Mouse (Mus musculus) kidney, postnatal 0 days (tissue): Measurements from ENCODE around the gene Mstn. TPM values are rescaled to one million over a fixed set of nuclear protein-coding genes. Genes with fewer than 3 reads are reported as not detected.

Source experiments
- ATAC-seq: fragments of 200-750 bp; cut with Nextera tagmentation; replicated peaks from 2 replicates; pipeline ENCODE4 v1.8.0; 2017; ENCODE audit warnings: low read depth, moderate number of reproducible peaks, moderate TSS enrichment, moderate library complexity; ENCODE audit not compliant: low FRiP score
- DNase-seq: peaks from one replicate; pipeline ENCODE4 v3.0.0-alpha.2; 2016; ENCODE audit warnings: low spot score
- H3K27ac ChIP-seq: fragments of 300-500 bp; sonication (generic); 2 replicates; pipeline ENCODE4 v1.5.1; 2014; ENCODE audit warnings: mild to moderate bottlenecking
- H3K27me3 ChIP-seq: fragments of 300-500 bp; sonication (generic); 2 replicates; pipeline ENCODE4 v1.6.1; 2014; ENCODE audit warnings: low read length, mixed read lengths; ENCODE audit not compliant: insufficient read depth
- H3K36me3 ChIP-seq: fragments of 300-500 bp; sonication (generic); 2 replicates; pipeline ENCODE4 v1.6.1; 2014; ENCODE audit warnings: low read length, mixed read lengths; ENCODE audit not compliant: insufficient read depth
- H3K4me1 ChIP-seq: fragments of 300-500 bp; sonication (generic); replicated peaks from 2 replicates; pipeline ENCODE4 v1.6.1; 2014; ENCODE audit warnings: antibody characterized with exemption, low read length, mixed read lengths; ENCODE audit not compliant: insufficient read depth
- H3K4me2 ChIP-seq: fragments of 300-500 bp; sonication (generic); 2 replicates; pipeline ENCODE4 v1.6.1; 2014; ENCODE audit warnings: mild to moderate bottlenecking, low read length, moderate library complexity, mixed read lengths
- H3K4me3 ChIP-seq: fragments of 300-500 bp; sonication (generic); replicated peaks from 2 replicates; pipeline ENCODE4 v1.5.1; 2014; ENCODE audit warnings: low read depth, low read length
- H3K9ac ChIP-seq: fragments of 300-500 bp; sonication (generic); 2 replicates; pipeline ENCODE4 v1.6.1; 2014; ENCODE audit warnings: low read depth, low read length
- H3K9me3 ChIP-seq: fragments of 300-500 bp; sonication (generic); replicated peaks from 2 replicates; pipeline ENCODE4 v1.6.1; 2016; ENCODE audit warnings: low read length, inconsistent platforms, mixed read lengths
- CTCF ChIP-seq: IDR thresholded peaks from 2 replicates; pipeline ENCODE4 v1.5.1; 2016; ENCODE audit warnings: antibody characterized with exemption, low read depth, mild to moderate bottlenecking, moderate library complexity
- WGBS: fragments of 180-500 bp; shearing (Covaris S2); extraction: QIAGEN DNeasy Blood & Tissue Kit; methylation state at CpG from one replicate; pipeline ENCODE4 v1.1.7; 2014; 5-methylcytosine and 5-hydroxymethylcytosine counted together
- polyA plus RNA-seq: library from polyadenylated mRNA; unstranded; fragments of >200 nt; fragmentation: Nextera tagmentation; extraction: Ambion mirVana; gene quantifications from 2 replicates; pipeline ENCODE4 v1.2.1, GENCODE M21; 2015

The Mstn gene
- polyA plus RNA-seq, 1 experiment from 2014 or later, result 0.05 TPM

DNA sequence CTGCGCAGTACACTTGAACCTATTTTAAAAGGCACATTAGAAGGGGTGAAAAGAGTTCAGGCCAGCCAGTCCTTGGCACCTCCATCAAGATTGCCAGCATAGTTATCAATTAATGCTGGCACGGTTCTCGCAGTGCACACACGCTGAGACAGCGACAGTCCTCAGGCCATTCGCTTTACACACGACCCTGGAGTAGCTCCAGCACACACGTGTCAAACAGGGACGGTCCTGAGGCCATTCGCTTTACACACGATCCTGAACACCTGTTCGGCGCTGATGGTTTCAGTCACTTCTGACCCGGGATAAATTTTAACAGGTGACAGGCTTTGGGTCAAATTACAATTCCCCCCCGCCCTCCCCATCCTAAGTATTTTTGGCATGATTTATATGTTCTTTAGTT is 23.8 kb downstream of the Mstn start:
- Histone ChIP-seq H3K27me3 (no peaks in the 10 kb centered on the region), H3K36me3 (no peaks in the 10 kb centered on the region), H3K27ac (no peak overlapping the region), H3K9me3 (no peaks in the 10 kb centered on the region), H3K4me1 (no peaks in the 10 kb centered on the region), H3K4me3 (no peak overlapping the region), H3K9ac (no peak overlapping the region), H3K4me2 (peak overlapping the region; percentile 31; the same call in 1 of the 2 replicates)
- ATAC-seq (no peak; the same call in 1 of the 2 replicates), DNase-seq (no peak)
- 27% methylated on average over 15 of the region's 15 CpGs for WGBS
- no peak for TF ChIP-seq CTCF

DNA sequence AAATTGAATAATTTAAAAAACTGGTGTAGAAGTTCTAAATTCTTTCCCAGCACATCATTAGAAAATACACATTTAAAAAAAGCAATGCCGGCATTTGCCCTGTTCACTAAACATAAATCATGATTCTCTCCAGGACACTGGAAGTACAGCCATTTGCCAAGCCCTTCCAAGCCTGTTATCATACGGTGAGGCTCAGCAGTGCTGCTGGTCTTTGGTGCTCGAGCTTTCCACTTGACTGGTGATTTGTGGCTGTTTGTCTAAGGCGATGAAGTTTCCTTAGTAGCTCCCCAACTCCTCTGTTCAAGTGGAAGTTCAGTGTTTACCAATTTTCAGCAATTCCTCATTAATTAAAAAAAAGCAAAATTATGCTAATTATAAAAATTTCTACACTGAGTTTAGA is 24.6 kb downstream of the Mstn start:
- Histone ChIP-seq H3K4me3 (no peak overlapping the region), H3K9ac (no peak overlapping the region), H3K27ac (no peak overlapping the region), H3K4me2 (no peak overlapping the region), H3K36me3 (no peaks in the 10 kb centered on the region), H3K27me3 (no peaks in the 10 kb centered on the region), H3K4me1 (no peaks in the 10 kb centered on the region), H3K9me3 (no peaks in the 10 kb centered on the region)
- 9% methylated on average over 4 of the region's 4 CpGs for whole genome bisulfite sequencing
- DNase-seq (peak; percentile 58), ATAC-seq (no peak)
- no peak for TF ChIP-seq CTCF

DNA sequence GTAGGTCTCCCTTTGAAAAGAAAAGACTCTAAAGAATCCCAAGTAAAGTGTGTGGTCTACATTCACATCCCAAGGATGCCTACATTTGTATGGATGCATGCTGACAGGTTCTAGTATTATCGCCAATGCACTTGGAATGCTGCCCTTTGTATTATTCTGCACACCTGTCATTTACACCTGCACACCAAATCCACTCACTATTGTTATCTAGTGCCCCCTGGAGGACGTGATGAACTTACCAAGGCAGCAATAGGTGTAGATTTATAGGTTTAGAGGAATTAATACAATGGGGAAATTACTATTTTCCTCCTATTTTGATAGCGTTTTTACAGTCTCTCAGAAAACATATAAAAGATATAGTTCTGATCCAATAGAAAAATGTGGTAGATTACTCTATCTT is 31.7 kb downstream of the Mstn start:
- no peak overlapping the region for H3K4me3 ChIP-seq
- ATAC-seq (no peak), DNase-seq (no peak)
- no peak overlapping the region for H3K4me2 ChIP-seq
- WGBS, result 40% methylated on average over 3 of the region's 3 CpGs
- H3K9ac ChIP-seq, result no peak overlapping the region
- H3K9me3 ChIP-seq, result no peaks in the 10 kb centered on the region
- H3K27me3 ChIP-seq, result no peaks in the 10 kb centered on the region
- TF ChIP-seq CTCF, result peak; percentile 59
- no peak overlapping the region for H3K27ac ChIP-seq
- H3K4me1 ChIP-seq, result no peaks in the 10 kb centered on the region
- no peaks in the 10 kb centered on the region for H3K36me3 ChIP-seq

DNA sequence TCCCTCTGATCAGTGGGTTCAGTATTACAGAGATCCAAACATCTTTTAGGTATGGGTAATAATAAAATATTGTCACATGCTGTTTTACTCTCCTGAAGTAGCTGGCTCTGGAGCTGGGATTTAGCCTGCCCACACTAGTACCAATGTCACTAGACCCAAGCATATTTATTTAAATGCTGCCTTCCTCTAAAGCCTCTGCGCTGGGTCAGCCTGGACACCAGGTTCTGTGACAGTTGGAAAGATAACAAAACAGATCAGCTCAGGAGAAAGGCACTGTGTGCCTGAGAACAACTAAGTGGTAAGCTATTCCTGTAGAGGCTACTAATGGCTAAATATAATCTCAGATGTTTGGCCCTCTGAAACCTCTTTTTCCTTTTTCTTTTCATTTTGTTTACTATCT is 49.1 kb downstream of the Mstn start:
- Histone ChIP-seq H3K4me3 (no peak overlapping the region), H3K27me3 (no peaks in the 10 kb centered on the region), H3K4me1 (no peaks in the 10 kb centered on the region), H3K36me3 (no peaks in the 10 kb centered on the region), H3K27ac (no peak overlapping the region), H3K4me2 (no peak overlapping the region), H3K9ac (no peak overlapping the region), H3K9me3 (no peaks in the 10 kb centered on the region)
- TF ChIP-seq CTCF, result no peak
- ATAC-seq (no peak), DNase-seq (no peak)
- WGBS, result 79% methylated on average over 1 of the region's 1 CpGs

Other genes starting within 250 kb of the Mstn start
- 16.3 and 16.9 TPM in 2 replicates for gene Inpp1, start 244.0 kb upstream of the Mstn start, polyA plus RNA-seq
- 29.4 and 30.7 TPM in 2 replicates for gene Hibch, start 216.7 kb upstream of the Mstn start, polyA plus RNA-seq
- gene 1700019D03Rik, start 41.5 kb upstream of the Mstn start, polyA plus RNA-seq, result 8.1 and 10.2 TPM in 2 replicates
- not detected in 2 replicates for gene 1700019A02Rik, start 126.0 kb downstream of the Mstn start, polyA plus RNA-seq
- gene Pms1, start 235.4 kb downstream of the Mstn start, polyA plus RNA-seq, result 11.7 and 12.9 TPM in 2 replicates
- 38.3 and 39.3 TPM in 2 replicates for gene Ormdl1, start 235.5 kb downstream of the Mstn start, polyA plus RNA-seq
- not detected in 2 replicates for gene Gm28778, start 235.5 kb downstream of the Mstn start, polyA plus RNA-seq